Mouse (Mus musculus): ENCODE measurements around the gene Sostdc1. TPM values are rescaled to one million over a fixed set of nuclear protein-coding genes. Genes with fewer than 3 reads are reported as not detected.

Sostdc1 gene
- total RNA-seq (2014; rRNA removed): 6.9 and 8.3 TPM in 2 replicates
- 12.6 and 16.7 TPM in 2 replicates for polyA plus RNA-seq (2015; fragmentation: Nextera tagmentation; extraction: Ambion mirVana)

DNA sequence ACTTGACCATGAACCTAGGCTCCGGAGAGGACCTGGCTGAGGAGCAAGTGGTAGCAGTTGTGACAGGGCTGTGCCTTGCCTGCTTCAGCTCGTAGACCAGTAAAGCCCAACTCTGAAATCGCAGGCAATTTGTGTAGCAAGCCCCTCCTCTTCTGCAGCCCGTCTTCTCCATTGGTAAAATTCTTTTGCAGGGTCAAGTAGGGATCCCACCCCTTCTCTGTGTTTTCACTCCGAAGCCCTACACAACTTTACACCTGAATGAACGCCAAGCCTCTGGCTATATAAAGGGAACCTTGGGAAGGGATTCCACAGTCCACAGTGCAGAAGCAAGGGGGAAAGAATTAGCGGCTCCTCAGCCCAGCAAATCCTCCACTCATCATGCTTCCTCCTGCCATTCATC is at the start of gene Sostdc1:
Gene Sostdc1 (plus strand): TSS at position 224 of the 400 bp plus-strand sequence.
- Histone ChIP-seq H3K4me3 (ENCODE audit: low read depth, low read length) (peak within 1 kb of the TSS; percentile 11), H3K4me1 (ENCODE audit: insufficient read depth) (no peaks in the 10 kb centered on the region), H3K9ac (peak within 1 kb of the TSS; percentile 26; the same call in 1 of the 2 replicates), H3K4me2 (ENCODE audit: low read depth) (peak within 1 kb of the TSS; percentile 33), H3K9me3 (ENCODE audit: low read length) (no peaks in the 10 kb centered on the region), H3K27me3 (ENCODE audit: insufficient read depth, low read length) (no peaks in the 10 kb centered on the region), H3K27ac (ENCODE audit: low read depth, low read length) (no peak within 1 kb of the TSS), H3K36me3 (ENCODE audit: insufficient read depth) (no peaks in the 10 kb centered on the region)
- no peak for DNase-seq
- ATAC-seq: no peak; the same call in 1 of the 2 replicates
- WGBS: 6% methylated on average over 7 of the region's 7 CpGs
- TF ChIP-seq CTCF (IDR thresholded peaks at IDR 0.05; ENCODE audit: low read depth): no peak

DNA sequence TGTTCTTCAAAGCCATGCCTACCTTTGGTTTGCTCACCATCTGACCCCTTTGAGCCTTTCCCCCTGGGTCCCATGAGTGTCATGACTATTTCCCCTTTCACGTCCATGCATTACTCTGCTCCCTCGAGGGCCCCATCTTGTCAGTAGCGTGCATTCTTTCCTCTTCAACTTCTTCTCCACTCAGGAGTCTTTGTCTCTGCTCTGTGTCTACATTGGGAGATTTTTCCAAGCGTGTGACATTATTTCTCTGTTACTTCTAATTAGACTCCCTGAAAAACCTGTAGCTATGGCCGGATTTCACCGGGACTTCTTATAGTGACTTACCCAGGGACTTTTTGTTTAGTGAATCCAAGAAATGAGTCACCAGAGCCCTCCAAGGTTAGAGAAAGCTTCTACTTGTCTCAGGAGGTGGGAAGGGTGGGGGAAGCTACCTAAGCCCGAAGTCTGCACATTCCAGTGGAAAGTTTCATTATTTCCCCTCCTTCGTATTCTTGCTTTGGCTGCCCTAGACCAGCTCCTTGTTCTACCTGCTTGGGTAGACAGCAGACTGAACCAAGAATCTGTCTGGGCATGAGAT is 46.2 kb upstream of the Sostdc1 start:
- ATAC-seq (no peak), DNase-seq (no peak)
- H3K27me3 ChIP-seq (ENCODE audit: insufficient read depth, low read length): no peaks in the 10 kb centered on the region
- WGBS: 92% methylated on average over 8 of the region's 8 CpGs
- H3K4me1 ChIP-seq (ENCODE audit: insufficient read depth): no peaks in the 10 kb centered on the region
- no peak overlapping the region for H3K27ac ChIP-seq (ENCODE audit: low read depth, low read length)
- H3K4me2 ChIP-seq (ENCODE audit: low read depth): no peak overlapping the region
- no peaks in the 10 kb centered on the region for H3K9me3 ChIP-seq (ENCODE audit: low read length)
- no peaks in the 10 kb centered on the region for H3K36me3 ChIP-seq (ENCODE audit: insufficient read depth)
- no peak for TF ChIP-seq CTCF (IDR thresholded peaks at IDR 0.05; ENCODE audit: low read depth)
- H3K9ac ChIP-seq: no peak overlapping the region
- no peak overlapping the region for H3K4me3 ChIP-seq (ENCODE audit: low read depth, low read length)

DNA sequence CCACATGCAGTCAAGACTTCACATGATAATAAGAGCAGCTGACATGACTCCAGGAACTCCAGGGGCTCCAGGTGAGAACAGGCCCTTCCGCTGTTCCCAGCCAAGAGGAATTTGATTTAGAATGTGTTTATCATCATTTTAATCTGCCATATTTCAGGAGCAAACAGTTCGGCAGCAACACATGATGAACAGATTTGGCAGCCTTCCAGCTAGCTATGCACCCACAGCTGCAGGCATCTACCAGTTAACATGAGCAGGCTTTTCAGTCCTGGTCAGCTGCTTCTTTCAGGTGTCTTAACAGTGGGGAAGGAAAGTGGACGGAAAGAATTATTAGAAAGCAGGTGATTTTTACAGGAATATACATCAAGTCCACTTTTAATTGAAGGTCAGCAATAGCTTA is 39.1 kb upstream of the Sostdc1 start:
- WGBS: 55% methylated on average over 3 of the region's 3 CpGs
- Histone ChIP-seq H3K4me1 (ENCODE audit: insufficient read depth) (no peaks in the 10 kb centered on the region), H3K9me3 (ENCODE audit: low read length) (no peaks in the 10 kb centered on the region), H3K27ac (ENCODE audit: low read depth, low read length) (no peak overlapping the region), H3K27me3 (ENCODE audit: insufficient read depth, low read length) (no peaks in the 10 kb centered on the region), H3K36me3 (ENCODE audit: insufficient read depth) (no peaks in the 10 kb centered on the region), H3K4me2 (ENCODE audit: low read depth) (no peak overlapping the region), H3K4me3 (ENCODE audit: low read depth, low read length) (no peak overlapping the region), H3K9ac (no peak overlapping the region)
- DNase-seq (peak; percentile 33), ATAC-seq (0 out of 2 replicates have a peak, but pooled peaks have one; percentile 20)
- no peak for TF ChIP-seq CTCF (IDR thresholded peaks at IDR 0.05; ENCODE audit: low read depth)

DNA sequence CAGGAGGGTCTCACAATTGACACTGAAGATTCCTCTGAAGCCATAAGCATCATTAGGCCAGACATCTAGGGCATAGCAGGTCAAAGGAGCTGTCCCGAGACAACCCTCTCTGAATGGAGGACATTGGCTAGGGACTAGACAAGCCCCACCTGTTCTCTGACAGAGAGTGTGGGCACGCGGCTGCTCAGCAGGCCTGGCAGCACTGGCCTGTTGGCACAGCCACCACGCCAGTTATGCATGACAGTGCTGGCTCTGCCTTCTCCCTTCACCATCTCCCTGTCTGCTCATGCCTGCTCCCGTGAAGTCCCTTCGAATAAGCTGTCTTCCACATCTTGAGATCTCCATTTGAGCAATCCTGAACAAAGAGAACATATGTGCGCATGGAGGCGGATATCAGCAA is 24.3 kb upstream of the Sostdc1 start:
- TF ChIP-seq CTCF (IDR thresholded peaks at IDR 0.05; ENCODE audit: low read depth): no peak
- Histone ChIP-seq H3K4me3 (ENCODE audit: low read depth, low read length) (no peak overlapping the region), H3K27me3 (ENCODE audit: insufficient read depth, low read length) (no peaks in the 10 kb centered on the region), H3K4me1 (ENCODE audit: insufficient read depth) (no peaks in the 10 kb centered on the region), H3K9ac (no peak overlapping the region), H3K27ac (ENCODE audit: low read depth, low read length) (no peak overlapping the region), H3K9me3 (ENCODE audit: low read length) (no peaks in the 10 kb centered on the region), H3K36me3 (ENCODE audit: insufficient read depth) (no peaks in the 10 kb centered on the region), H3K4me2 (ENCODE audit: low read depth) (no peak overlapping the region)
- DNase-seq (peak; percentile 40), ATAC-seq (peak; percentile 91)
- WGBS: 67% methylated on average over 8 of the region's 8 CpGs

DNA sequence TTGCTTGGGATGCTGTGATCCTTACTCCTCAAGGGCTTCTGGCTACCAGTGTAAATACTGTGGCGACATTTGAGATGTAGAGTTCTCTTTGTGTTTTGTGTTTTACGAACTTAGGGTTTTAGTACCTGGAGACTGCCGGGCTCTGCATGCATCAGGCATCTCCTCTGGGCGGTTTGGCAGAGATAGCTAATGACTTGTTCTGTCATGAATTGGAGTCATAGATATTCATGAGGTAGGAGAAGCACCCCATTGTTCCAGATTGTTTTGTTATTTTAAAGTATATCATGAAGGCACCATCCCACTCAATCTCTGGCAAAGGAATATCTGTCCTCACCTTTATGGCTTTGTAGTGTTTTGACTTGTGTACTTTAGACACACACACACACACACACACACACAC is 23.5 kb upstream of the Sostdc1 start:
- WGBS: 78% methylated on average over 4 of the region's 4 CpGs
- ATAC-seq: no peak
- no peaks in the 10 kb centered on the region for H3K4me1 ChIP-seq (ENCODE audit: insufficient read depth)

DNA sequence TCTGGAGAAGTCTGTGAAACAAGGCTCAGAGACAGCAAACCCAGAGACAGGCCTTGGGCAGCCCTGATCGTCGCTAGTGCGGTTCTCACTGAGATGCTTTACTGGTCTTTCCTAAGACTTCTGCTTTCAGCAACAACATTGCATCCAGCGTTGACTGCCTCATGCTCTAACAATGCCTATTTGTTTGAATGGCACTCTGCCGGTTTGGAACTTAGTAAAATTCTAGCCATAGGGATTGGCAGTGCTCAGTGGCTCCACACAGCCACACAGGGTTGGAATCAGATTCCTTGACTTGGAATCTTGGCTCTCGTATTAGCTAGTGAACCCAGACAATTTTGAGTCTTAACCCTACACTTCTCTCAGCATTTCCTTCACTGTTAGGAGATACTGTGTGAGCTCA is 22.6 kb upstream of the Sostdc1 start:
- TF ChIP-seq CTCF (IDR thresholded peaks at IDR 0.05; ENCODE audit: low read depth): no peak
- Histone ChIP-seq H3K36me3 (ENCODE audit: insufficient read depth) (no peaks in the 10 kb centered on the region), H3K4me3 (ENCODE audit: low read depth, low read length) (no peak overlapping the region), H3K4me1 (ENCODE audit: insufficient read depth) (no peaks in the 10 kb centered on the region), H3K9ac (no peak overlapping the region), H3K27me3 (ENCODE audit: insufficient read depth, low read length) (no peaks in the 10 kb centered on the region), H3K9me3 (ENCODE audit: low read length) (no peaks in the 10 kb centered on the region), H3K27ac (ENCODE audit: low read depth, low read length) (no peak overlapping the region), H3K4me2 (ENCODE audit: low read depth) (no peak overlapping the region)
- no peak for DNase-seq
- 64% methylated on average over 6 of the region's 6 CpGs for whole genome bisulfite sequencing
- no peak for ATAC-seq

More for the DNA sequence above, 23.5 kb upstream of the Sostdc1 start:
- Histone ChIP-seq H3K4me3 (ENCODE audit: low read depth, low read length) (no peak overlapping the region), H3K27ac (ENCODE audit: low read depth, low read length) (no peak overlapping the region), H3K27me3 (ENCODE audit: insufficient read depth, low read length) (no peaks in the 10 kb centered on the region), H3K36me3 (ENCODE audit: insufficient read depth) (no peaks in the 10 kb centered on the region), H3K9me3 (ENCODE audit: low read length) (no peaks in the 10 kb centered on the region), H3K9ac (no peak overlapping the region), H3K4me2 (ENCODE audit: low read depth) (no peak overlapping the region)
- TF ChIP-seq CTCF (IDR thresholded peaks at IDR 0.05; ENCODE audit: low read depth): no peak
- no peak for DNase-seq

DNA sequence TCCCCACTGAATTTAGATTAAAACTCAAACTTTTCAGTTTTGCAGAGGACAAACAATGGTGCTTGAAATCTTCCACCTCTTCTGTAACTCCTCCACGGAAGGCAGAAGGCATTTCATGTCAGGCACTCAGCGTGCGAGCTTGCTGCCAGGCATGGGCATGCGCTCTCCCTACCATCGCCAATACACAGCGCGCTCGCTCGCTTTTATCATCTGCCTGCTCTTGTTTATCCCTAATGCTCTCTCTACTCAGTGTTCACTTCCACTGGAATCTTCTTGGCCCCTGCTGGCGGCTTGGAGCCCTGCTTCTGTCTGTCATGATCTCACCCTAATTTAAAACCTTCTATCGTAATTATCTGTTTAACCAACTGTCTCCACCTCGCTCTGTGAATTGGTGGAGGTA is 11.6 kb upstream of the Sostdc1 start:
- Histone ChIP-seq H3K4me2 (ENCODE audit: low read depth) (peak overlapping the region; percentile 18), H3K27me3 (ENCODE audit: insufficient read depth, low read length) (no peaks in the 10 kb centered on the region), H3K9me3 (ENCODE audit: low read length) (no peaks in the 10 kb centered on the region), H3K36me3 (ENCODE audit: insufficient read depth) (no peaks in the 10 kb centered on the region), H3K9ac (no peak overlapping the region), H3K27ac (ENCODE audit: low read depth, low read length) (no peak overlapping the region), H3K4me3 (ENCODE audit: low read depth, low read length) (0 out of 2 replicates have a peak overlapping the region, but pooled peaks have one; percentile 1), H3K4me1 (ENCODE audit: insufficient read depth) (no peaks in the 10 kb centered on the region)
- ATAC-seq (peak; percentile 90), DNase-seq (peak; percentile 61)
- WGBS: 62% methylated on average over 12 of the region's 12 CpGs
- no peak for TF ChIP-seq CTCF (IDR thresholded peaks at IDR 0.05; ENCODE audit: low read depth)

Data from forebrain, postnatal 0 days (tissue).